Comparison of ENCODE assay signal across 8 mouse cellular contexts in genomic region chr6:49716520-49716919, GRCm38 (mm10).
DNase-seq lines count a peak whose midpoint lies in the region; TF ChIP-seq lines count a peak whose summit lies in the region.

No protein-coding gene starts in this region.

- in situ Hi-C loops in ES-E14 (cut with MboI; ENCODE audit: low sequenced_read_pairs in 2 of 2, unreplicated experiment in 2 of 2), result no loop called here

- peaks cover 7% of the 10 kb centered on the region; the same call in 1 of the 2 replicates for H3K4me1 ChIP-seq in heart, embryonic 10.5 days
- H3K4me1 ChIP-seq in ES-E14 (ENCODE audit: control insufficient read depth in 2 of 2, insufficient read depth in 2 of 2, low read length in 2 of 2, poor library complexity in 1 of 2), result no peaks in the 10 kb centered on the region

- peak; percentile 15 for DNase-seq in heart, postnatal 4 days
- DNase-seq in heart, embryonic 10.5 days (ENCODE audit: low spot score), result no peak
- DNase-seq in ES-E14 (ENCODE audit: low read depth, low spot score), result no peak
- peak; percentile 38 for DNase-seq in embryo, embryonic 10 days (ENCODE audit: low spot score)
- DNase-seq in layer of hippocampus, adult 9-11 months, result peak; percentile 40
- no peak for DNase-seq in T-cell, adult 2 months (ENCODE audit: low spot score)
- DNase-seq in gastrocnemius, postnatal 25 days, result no peak
- no peak for DNase-seq in thymus, postnatal 36 days

- 2% methylated on average over 2 of the region's 2 CpGs for WGBS in heart, embryonic 10.5 days

- H3K36me3 ChIP-seq in heart, embryonic 10.5 days, result no peaks in the 10 kb centered on the region
- H3K36me3 ChIP-seq in ES-E14 (ENCODE audit: control insufficient read depth, insufficient read depth, low read length, poor library complexity, severe bottlenecking), result no peaks in the 10 kb centered on the region

- H3K27ac ChIP-seq in heart, embryonic 10.5 days, result no peak overlapping the region
- H3K27ac ChIP-seq in ES-E14 (ENCODE audit: insufficient read depth, low read depth, low read length, poor library complexity, severe bottlenecking), result no peak overlapping the region

- H3K4me3 ChIP-seq in heart, embryonic 10.5 days, result no peak overlapping the region
- no peak overlapping the region for H3K4me3 ChIP-seq in ES-E14 (ENCODE audit: insufficient read depth in 1 of 2, low read depth in 1 of 2, low read length in 2 of 2, poor library complexity in 1 of 2, severe bottlenecking in 1 of 2)

- H3K9me3 ChIP-seq in heart, embryonic 10.5 days, result no peaks in the 10 kb centered on the region
- no peaks in the 10 kb centered on the region for H3K9me3 ChIP-seq in ES-E14 (ENCODE audit: control insufficient read depth, insufficient read depth, low read depth, low read length)

- H3K9ac ChIP-seq in ES-E14 (ENCODE audit: insufficient read depth, low read depth, low read length, poor library complexity, severe bottlenecking), result no peak overlapping the region

- no peaks in the 10 kb centered on the region for H3K27me3 ChIP-seq in heart, embryonic 10.5 days (ENCODE audit: insufficient read depth, poor library complexity, severe bottlenecking)

TF ChIP-seq in ES-E14, 5 proteins besides CTCF, POLR2A, EP300 and RAD21:
- no peak for TF ChIP-seq HCFC1 (IDR thresholded peaks at IDR 0.05; ENCODE audit: borderline replicate concordance, insufficient read depth, low read length)
- 0 out of 2 replicates have a peak, but pooled peaks have one; percentile 16 for TF ChIP-seq ZNF384 (IDR thresholded peaks at IDR 0.05; ENCODE audit: low read depth, low read length)

Comparison
In these comparisons a context has a peak if more than half of its experiments do, and no peak if none do; other contexts are left out.
1. DNase-seq: peak in heart, postnatal 4 days (single experiment), embryo, embryonic 10 days (single experiment) and layer of hippocampus, adult 9-11 months (single experiment); none in heart, embryonic 10.5 days (single experiment), ES-E14 (single experiment), T-cell, adult 2 months (single experiment), gastrocnemius, postnatal 25 days (single experiment) and thymus, postnatal 36 days (0 of 2).